Mouse (Mus musculus) MEL (cell line): ENCODE results near the gene Zfp92. TPM values are rescaled to one million over a fixed set of nuclear protein-coding genes. Genes with fewer than 3 reads are reported as not detected.

ENCODE experiments used
- DNase-seq: peaks from one replicate; pipeline ENCODE4 v3.0.0; 2011; ENCODE audit warnings: low read depth, low spot score
- H3K27ac ChIP-seq: 2 replicates; pipeline ENCODE4 v1.5.1; 2012; ENCODE audit warnings: low read depth, mild to moderate bottlenecking, control low read depth, low read length, moderate library complexity; ENCODE audit not compliant: control insufficient read depth
- H3K27me3 ChIP-seq, 2 experiments: fragments of 150-350 bp in 1 of 2; sonication (generic) in 1 of 2; 2 replicates each; pipeline ENCODE4 v1.6.1; 2012; ENCODE audit warnings: low read length in 2 of 2, mild to moderate bottlenecking in 2 of 2, improper control_type of control experiment in 1 of 2, moderate library complexity in 1 of 2; ENCODE audit not compliant: insufficient read depth in 2 of 2, control insufficient read depth in 1 of 2
- H3K36me3 ChIP-seq, 2 experiments: 2 replicates each; pipeline ENCODE4 v1.6.1; 2012 to 2014; ENCODE audit warnings: low read length in 2 of 2, improper control_type of control experiment in 1 of 2, inconsistent platforms in 1 of 2, mild to moderate bottlenecking in 1 of 2; ENCODE audit not compliant: insufficient read depth in 2 of 2, control insufficient read depth in 1 of 2
- H3K4me1 ChIP-seq, 2 experiments: fragments of 150-350 bp in 1 of 2; sonication (generic) in 1 of 2; 2 replicates each; pipeline ENCODE4 v1.6.1; 2012; ENCODE audit warnings: low read length in 2 of 2, improper control_type of control experiment in 1 of 2, mild to moderate bottlenecking in 1 of 2; ENCODE audit not compliant: insufficient read depth in 2 of 2, control insufficient read depth in 1 of 2
- H3K4me3 ChIP-seq, 2 experiments: fragments of 150-350 bp in 1 of 2; sonication (generic) in 1 of 2; 2 replicates each; pipeline ENCODE4 v1.5.1; 2012; ENCODE audit warnings: low read depth in 2 of 2, low read length in 2 of 2, mild to moderate bottlenecking in 2 of 2, moderate library complexity in 2 of 2, control low read depth in 1 of 2, improper control_type of control experiment in 1 of 2; ENCODE audit not compliant: control insufficient read depth in 1 of 2, insufficient read depth in 1 of 2
- H3K79me2 ChIP-seq: 2 replicates; pipeline ENCODE4 v1.6.1; 2012; ENCODE audit warnings: mild to moderate bottlenecking, low read length, moderate library complexity; ENCODE audit not compliant: control insufficient read depth, poor library complexity, insufficient read depth
- H3K9ac ChIP-seq: 2 replicates; pipeline ENCODE4 v1.6.1; 2012; ENCODE audit warnings: low read depth, mild to moderate bottlenecking, control low read depth, low read length, moderate library complexity; ENCODE audit not compliant: control insufficient read depth, poor library complexity, severe bottlenecking
- H3K9me3 ChIP-seq: fragments of 150-350 bp; sonication (generic); replicated peaks from 2 replicates; pipeline ENCODE4 v1.6.1; 2012; ENCODE audit warnings: mild to moderate bottlenecking, low read length, improper control_type of control experiment, moderate library complexity; ENCODE audit not compliant: insufficient read depth
- BHLHE40 ChIP-seq: IDR thresholded peaks from 2 replicates; pipeline ENCODE4 v1.6.1; 2012; ENCODE audit warnings: low read depth, mild to moderate bottlenecking, inconsistent platforms, low read length, improper control_type of control experiment, borderline replicate concordance
- CTCF ChIP-seq, 3 experiments: IDR thresholded peaks in 2 of 3; conservative IDR thresholded peaks in 1 of 3; 2 replicates each; pipeline ENCODE4 v1.5.1; 2011 to 2012; ENCODE audit warnings: low read length in 3 of 3, low read depth in 2 of 3, mild to moderate bottlenecking in 2 of 3, improper control_type of control experiment in 1 of 3, inconsistent platforms in 1 of 3, mixed read lengths in 1 of 3, moderate library complexity in 1 of 3; ENCODE audit not compliant: control insufficient read depth in 1 of 3, insufficient read depth in 1 of 3, poor library complexity in 1 of 3, severe bottlenecking in 1 of 3
- E2F4 ChIP-seq: IDR thresholded peaks from 2 replicates; pipeline ENCODE4 v1.6.1; 2011; ENCODE audit warnings: low read depth, low read length, improper control_type of control experiment, borderline replicate concordance
- ELF1 ChIP-seq: IDR thresholded peaks from 2 replicates; pipeline ENCODE4 v1.6.1; 2014; ENCODE audit warnings: low read depth, mild to moderate bottlenecking, inconsistent platforms, low read length, improper control_type of control experiment, moderate library complexity
- GABPA ChIP-seq: IDR thresholded peaks from 2 replicates; pipeline ENCODE4 v1.6.1; 2012; ENCODE audit warnings: low read depth, mild to moderate bottlenecking, inconsistent platforms, low read length, improper control_type of control experiment, moderate library complexity
- HCFC1 ChIP-seq: IDR thresholded peaks from 2 replicates; pipeline ENCODE4 v1.6.1; 2012; ENCODE audit warnings: low read depth, mild to moderate bottlenecking, inconsistent platforms, low read length, improper control_type of control experiment, moderate library complexity
- JUND ChIP-seq: IDR thresholded peaks from 2 replicates; pipeline ENCODE4 v1.6.1; 2011; ENCODE audit warnings: low read depth, mild to moderate bottlenecking, improper control_type of control experiment, low read length
- KAT2A ChIP-seq: conservative IDR thresholded peaks from 2 replicates; pipeline ENCODE4 v1.6.1; 2012; ENCODE audit warnings: low read depth, low read length, improper control_type of control experiment, inconsistent platforms
- MAFK ChIP-seq: IDR thresholded peaks from 2 replicates; pipeline ENCODE4 v1.6.1; 2011; ENCODE audit warnings: low read depth, mild to moderate bottlenecking, low read length, improper control_type of control experiment, borderline replicate concordance
- MEF2A ChIP-seq: IDR thresholded peaks from 2 replicates; pipeline ENCODE4 v1.6.1; 2014; ENCODE audit warnings: low read depth, mild to moderate bottlenecking, inconsistent platforms, low read length, improper control_type of control experiment; ENCODE audit not compliant: poor library complexity, insufficient replicate concordance, severe bottlenecking; ENCODE audit errors: extremely low read depth
- NELFE ChIP-seq: IDR thresholded peaks from 2 replicates; pipeline ENCODE4 v1.6.1; 2011; ENCODE audit warnings: low read depth, low read length, improper control_type of control experiment
- NRF1 ChIP-seq: IDR thresholded peaks from 2 replicates; pipeline ENCODE4 v1.6.1; 2014; ENCODE audit warnings: low read depth, mild to moderate bottlenecking, inconsistent platforms, low read length, improper control_type of control experiment, moderate library complexity; ENCODE audit not compliant: poor library complexity, insufficient read depth, severe bottlenecking
- RCOR1 ChIP-seq: IDR thresholded peaks from 2 replicates; pipeline ENCODE4 v1.6.1; 2012; ENCODE audit warnings: low read depth, mild to moderate bottlenecking, inconsistent platforms, low read length, improper control_type of control experiment
- SIN3A ChIP-seq: IDR thresholded peaks from 2 replicates; pipeline ENCODE4 v1.6.1; 2012; ENCODE audit warnings: low read length, improper control_type of control experiment, inconsistent platforms
- SMC3 ChIP-seq: IDR thresholded peaks from 2 replicates; pipeline ENCODE4 v1.6.1; 2011; ENCODE audit warnings: low read depth, low read length, improper control_type of control experiment
- TCF12 ChIP-seq: IDR thresholded peaks from 2 replicates; pipeline ENCODE4 v1.6.1; 2014; ENCODE audit warnings: low read depth, mild to moderate bottlenecking, inconsistent platforms, low read length, improper control_type of control experiment, moderate library complexity
- UBTF ChIP-seq: IDR thresholded peaks from 2 replicates; pipeline ENCODE4 v1.6.1; 2012; ENCODE audit warnings: low read depth, mild to moderate bottlenecking, inconsistent platforms, low read length, improper control_type of control experiment, moderate library complexity, borderline replicate concordance; ENCODE audit not compliant: insufficient read depth
- USF2 ChIP-seq, 2 experiments: IDR thresholded peaks; 2 replicates each; pipeline ENCODE4 v1.6.1; 2011 to 2012; ENCODE audit warnings: improper control_type of control experiment in 2 of 2, low read length in 2 of 2, borderline replicate concordance in 1 of 2, inconsistent platforms in 1 of 2, low read depth in 1 of 2, mild to moderate bottlenecking in 1 of 2; ENCODE audit not compliant: insufficient read depth in 1 of 2
- ZC3H11A ChIP-seq: IDR thresholded peaks from 2 replicates; pipeline ENCODE4 v1.6.1; 2012; ENCODE audit warnings: low read depth, mild to moderate bottlenecking, inconsistent platforms, low read length, improper control_type of control experiment
- ZNF384 ChIP-seq: IDR thresholded peaks from 2 replicates; pipeline ENCODE4 v1.6.1; 2012; ENCODE audit warnings: low read depth, mild to moderate bottlenecking, inconsistent platforms, low read length, improper control_type of control experiment
- polyA plus RNA-seq, 2 experiments: library from polyadenylated mRNA; stranded (reverse) in 1 of 2; unstranded in 1 of 2; fragments of >175 nt in 1 of 2; fragments of >200 nt in 1 of 2; gene quantifications; 2 replicates each; pipeline versions ENCODE4 v1.2.1 to v1.2.4; 2012; ENCODE audit warnings: low replicate concordance in 2 of 2, low read depth in 1 of 2; ENCODE audit not compliant: insufficient read length in 2 of 2, insufficient read depth in 1 of 2, missing spikeins in 1 of 2
- total RNA-seq: library from RNA; depleted of rRNA; stranded (reverse); fragments of 300-350 nt; gene quantifications from 2 replicates; pipeline ENCODE4 v1.2.3, GENCODE M21; 2012

The Zfp92 gene
- total and polyA plus RNA-seq, 3 experiments: not detected

DNA sequence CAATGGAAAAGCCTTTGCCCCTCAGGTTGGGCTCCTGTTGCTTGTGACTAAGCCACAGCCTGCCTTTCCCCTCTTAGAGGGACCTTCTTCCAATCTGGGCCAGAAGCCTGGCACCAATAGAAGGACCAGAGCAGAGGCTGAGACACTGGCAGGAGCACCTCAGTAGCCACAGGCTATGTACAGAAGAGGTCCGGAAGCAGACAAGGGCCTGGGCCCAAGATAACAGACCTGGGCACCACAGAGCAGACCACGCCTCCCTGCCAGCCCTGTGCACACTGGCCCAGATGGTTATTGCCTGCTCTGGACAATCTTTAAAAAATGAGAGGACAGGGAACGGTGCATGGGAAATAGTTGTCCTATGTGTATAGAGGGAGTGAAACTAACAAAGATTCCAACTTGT, 60.9 kb downstream of the Zfp92 start:
- Histone ChIP-seq H3K36me3 (no peaks in the 10 kb centered on the region), H3K4me1 (no peaks in the 10 kb centered on the region), H3K27ac (no peak overlapping the region), H3K79me2 (no peaks in the 10 kb centered on the region), H3K4me3 (no peak overlapping the region), H3K9ac (no peak overlapping the region), H3K9me3 (no peaks in the 10 kb centered on the region), H3K27me3 (no peaks in the 10 kb centered on the region)
- TF ChIP-seq E2F4 (no peak), UBTF (no peak), GABPA (no peak), NELFE (no peak), RCOR1 (no peak), TCF12 (no peak), KAT2A (no peak)
- DNase-seq: no peak

DNA sequence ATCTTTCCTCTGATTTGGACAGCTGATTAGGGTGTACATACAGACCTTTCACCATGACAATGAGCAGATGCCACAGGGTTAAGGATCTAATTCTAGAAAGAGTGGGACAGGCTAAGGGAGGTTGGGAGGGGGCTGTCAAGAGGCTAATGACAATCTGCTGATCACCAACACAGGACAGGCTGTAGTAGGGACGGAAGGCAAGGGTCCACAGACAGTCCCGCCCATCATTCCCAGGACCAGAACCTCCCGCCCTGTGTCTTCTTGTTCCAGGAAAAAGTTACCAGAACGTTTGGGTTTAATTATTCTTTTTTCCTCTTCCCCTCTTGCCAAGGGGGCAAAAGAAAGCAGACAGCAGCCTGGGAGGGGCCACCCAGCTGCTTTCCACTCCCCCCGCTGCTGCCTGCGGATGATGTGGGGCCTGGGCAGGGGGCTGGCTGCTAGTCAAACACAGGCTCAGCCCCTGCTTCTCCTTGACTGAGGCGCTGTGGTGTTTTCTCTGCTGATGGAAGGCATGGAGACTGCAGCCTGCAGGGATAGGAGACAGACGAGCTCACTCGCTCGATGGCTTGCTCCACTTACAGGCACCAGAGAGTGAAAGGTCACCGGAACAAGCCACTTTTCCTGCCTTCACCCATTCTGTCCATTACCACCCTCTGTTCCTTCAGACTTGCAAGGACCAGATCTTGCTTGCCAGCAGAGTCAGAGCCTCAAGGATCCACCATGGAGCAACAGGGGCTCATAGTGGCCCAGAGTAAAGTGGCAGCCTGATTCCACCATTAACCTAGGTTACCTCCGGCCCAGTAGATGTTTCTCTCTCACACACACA, 63.7 kb downstream of the Zfp92 start:
- TF ChIP-seq UBTF: no peak
- TF ChIP-seq JUND: no peak
- no peak for TF ChIP-seq CTCF (IDR thresholded peaks at IDR 0.05 in 2 of 3, conservative IDR thresholded peaks at IDR 0.05 in 1 of 3; ENCODE audit: control insufficient read depth in 1 of 3, insufficient read depth in 1 of 3, low read depth in 2 of 3, low read length in 3 of 3, poor library complexity in 1 of 3, severe bottlenecking in 1 of 3)
- no peak for TF ChIP-seq HCFC1
- no peak for TF ChIP-seq NELFE
- no peak for TF ChIP-seq MEF2A
- no peak for TF ChIP-seq SIN3A
- TF ChIP-seq ZC3H11A: no peak
- TF ChIP-seq BHLHE40: no peak
- no peak for TF ChIP-seq RCOR1
- no peak for TF ChIP-seq USF2 (IDR thresholded peaks at IDR 0.05; ENCODE audit: borderline replicate concordance in 1 of 2, insufficient read depth in 1 of 2, low read depth in 1 of 2, low read length in 2 of 2)
- TF ChIP-seq ELF1: no peak
- TF ChIP-seq KAT2A: no peak
- no peak for TF ChIP-seq ZNF384
- no peak for TF ChIP-seq GABPA
- no peak for TF ChIP-seq NRF1
- no peak for TF ChIP-seq SMC3
- no peak for TF ChIP-seq TCF12
- no peak for TF ChIP-seq MAFK
- Histone ChIP-seq H3K9ac (no peak overlapping the region), H3K4me1 (no peaks in the 10 kb centered on the region), H3K79me2 (no peaks in the 10 kb centered on the region), H3K4me3 (no peak overlapping the region), H3K36me3 (no peaks in the 10 kb centered on the region), H3K27me3 (no peaks in the 10 kb centered on the region), H3K27ac (no peak overlapping the region), H3K9me3 (no peaks in the 10 kb centered on the region)
- DNase-seq: no peak
